Mouse (Mus musculus) forebrain, embryonic 14.5 days (tissue): ENCODE measurements around the gene Fam189a1. TPM values are rescaled to one million over a fixed set of nuclear protein-coding genes. Genes with fewer than 3 reads are reported as not detected.

ENCODE experiments used
- microRNA-seq: library from miRNA; unstranded; fragments of <30 nt; microRNA quantifications from one replicate; pipeline ENCODE4, GENCODE M21; 2016
- polyA plus RNA-seq: library from polyadenylated mRNA; unstranded; fragments of >200 nt; fragmentation: Nextera tagmentation; extraction: Ambion mirVana; gene quantifications from 2 replicates; pipeline ENCODE4 v1.2.1, GENCODE M21; 2014

The Fam189a1 gene
- polyA plus RNA-seq, 1 experiment from 2014 or later, result 2.6 TPM

Small RNA genes within 50 kb of the gene (microRNA-seq; reads per million reads assigned to microRNA genes)
- gene Gm25249, result not detected
